Mouse (Mus musculus) C2C12 (cell line): ENCODE measurements at regions not wholly inside any gene's neighbourhood (a gene's known extent, or its start where the extent isn't known, plus 50 kb on each side); places are given as distances from the start of the nearest gene placed in this dataset.

Experiments
- CTCF ChIP-seq: IDR thresholded peaks from one replicate; pipeline ENCODE4 v1.5.1; 2011; ENCODE audit not compliant: control insufficient read depth, insufficient read depth, insufficient read length
- MAX ChIP-seq: IDR thresholded peaks from one replicate; pipeline ENCODE4 v1.6.1; 2011; ENCODE audit warnings: mild to moderate bottlenecking, control low read depth
- MYOD1 ChIP-seq: IDR thresholded peaks from one replicate; pipeline ENCODE4 v1.6.1; 2011; ENCODE audit warnings: low read depth; ENCODE audit not compliant: control insufficient read depth, insufficient read length
- MYOG ChIP-seq: IDR thresholded peaks from one replicate; pipeline ENCODE4 v1.6.1; 2011; ENCODE audit not compliant: control insufficient read depth, insufficient read length; ENCODE audit errors: extremely low read depth
- USF1 ChIP-seq: IDR thresholded peaks from one replicate; pipeline ENCODE4 v1.6.1; 2011; ENCODE audit warnings: low read depth, mild to moderate bottlenecking, control low read depth, moderate library complexity

- TF ChIP-seq CTCF (no peak), USF1 (no peak), MAX (no peak), MYOD1 (no peak), MYOG (no peak)
Measured at GRCm38 (mm10) chr1:137902859-137903258, 272.6 kb downstream of the Ptprc start.
